Mouse (Mus musculus): Measurements from ENCODE around the gene Cd6. TPM values are rescaled to one million over a fixed set of nuclear protein-coding genes. Genes with fewer than 3 reads are reported as not detected.
A peak's percentile ranks its signal among the peaks of the same experiment; 100 is the strongest.

Gene Cd6
- total and polyA plus RNA-seq, 3 experiments: 0.09 to 0.73 (median 0.17) TPM

DNA sequence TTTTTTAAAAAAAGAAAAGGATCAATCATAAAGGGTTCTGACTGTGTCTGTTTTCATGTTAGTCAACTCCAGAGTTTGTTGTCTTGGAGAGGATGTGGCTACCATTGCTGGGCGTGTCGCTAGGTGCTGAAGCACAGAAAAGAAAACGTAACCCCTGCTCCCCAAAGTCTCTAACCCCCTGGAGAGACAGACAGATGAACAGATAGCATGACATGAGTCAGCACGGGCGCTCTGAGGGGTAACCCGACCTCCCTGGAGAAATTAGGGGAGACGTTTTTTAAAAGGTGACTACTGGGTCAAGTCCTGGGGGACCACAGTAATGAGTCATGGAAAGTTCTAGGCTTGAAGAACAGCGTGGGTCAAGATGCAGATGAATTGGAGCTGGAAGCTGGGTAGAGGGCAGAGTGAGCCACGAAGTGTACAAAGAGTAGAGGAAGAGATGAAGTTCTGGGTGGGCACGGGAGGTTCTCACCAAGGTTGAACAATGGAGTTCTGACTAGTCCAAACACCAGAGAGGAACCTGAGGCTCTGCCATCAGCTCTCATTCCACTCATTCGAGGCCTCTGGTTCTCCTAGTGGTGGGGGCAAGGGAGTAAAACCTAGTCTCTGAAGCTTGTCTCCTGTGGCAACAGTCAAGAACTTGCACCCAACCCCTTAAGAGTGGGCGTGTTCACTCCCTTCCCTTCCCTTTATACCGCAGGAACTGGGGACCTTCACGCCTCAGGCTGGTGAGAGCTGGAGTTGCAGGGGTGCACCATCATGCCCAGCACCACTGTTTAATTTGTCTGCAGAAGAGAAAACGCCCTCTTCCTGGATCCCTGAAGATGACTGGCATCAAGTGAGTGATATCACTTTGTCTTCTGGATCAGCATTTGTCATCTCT is 9.4 kb upstream of the Cd6 start, which contains the start of gene Slc15a3:
Gene Slc15a3 (plus strand): TSS at position 718 of the 883 bp plus-strand sequence.
- no peaks in the 10 kb centered on the region for H3K27me3 ChIP-seq (replicated peaks)
- H3K9ac ChIP-seq (ENCODE audit: insufficient read depth, low read depth): peak within 1 kb of the TSS; percentile 53
- peak within 1 kb of the TSS; percentile 65 for H3K4me2 ChIP-seq (ENCODE audit: insufficient read depth, low read depth, poor library complexity, severe bottlenecking)
- H3K9me3 ChIP-seq (replicated peaks; ENCODE audit: low read length): no peaks in the 10 kb centered on the region
- H3K79me2 ChIP-seq (replicated peaks; ENCODE audit: control insufficient read depth, extremely low read depth, insufficient read depth, poor library complexity, severe bottlenecking): peaks cover 14% of the 10 kb centered on the region; the same call in 1 of the 2 replicates
- peaks cover 0 to 4% of the 10 kb centered on the region in 2 experiments for H3K36me3 ChIP-seq (replicated peaks in 1 of 2; ENCODE audit: control insufficient read depth in 1 of 2, insufficient read depth in 1 of 2, low read length in 1 of 2)
- DNase-seq (ENCODE audit: extremely low read depth): peak; percentile 93
- peak within 1 kb of the TSS; percentile 73 for H3K27ac ChIP-seq (ENCODE audit: insufficient read depth, low read depth)
- peak within 1 kb of the TSS; percentile 61 to 77 (median 75) for H3K4me3 ChIP-seq (replicated peaks in 1 of 3; ENCODE audit: low read depth in 2 of 3, low read length in 2 of 3, poor library complexity in 1 of 3)
- in situ Hi-C loops (cut with MboI; ENCODE audit: low pct_ligation_motif_present, low pct_unique_long_range_greater_than_20kb, low sequenced_read_pairs): no loop called here
- H3K4me1 ChIP-seq (ENCODE audit: control insufficient read depth in 1 of 2, insufficient read depth in 2 of 2): peaks cover 5 to 27% of the 10 kb centered on the region in 2 experiments
- TF ChIP-seq SMC3 (IDR thresholded peaks at IDR 0.05; ENCODE audit: low read depth, low read length) (peak; percentile 16; the same call in 1 of the 2 replicates), ZMIZ1 (IDR thresholded peaks at IDR 0.05; ENCODE audit: low read depth, low read length) (no peak), POLR2AphosphoS2 (IDR thresholded peaks at IDR 0.05; ENCODE audit: low read depth, low read length) (no peak), ZNF384 (IDR thresholded peaks at IDR 0.05; ENCODE audit: low read depth, low read length) (peak; percentile 70), MEF2A (IDR thresholded peaks at IDR 0.05; ENCODE audit: borderline replicate concordance, low read depth, low read length) (peak; percentile 61), RAD21 (IDR thresholded peaks at IDR 0.05; ENCODE audit: low read depth, low read length) (no peak; the same call in 1 of the 2 replicates), NELFE (IDR thresholded peaks at IDR 0.05; ENCODE audit: low read depth, low read length) (peak; percentile 61; the same call in 1 of the 2 replicates), USF2 (conservative IDR thresholded peaks at IDR 0.05; ENCODE audit: low read depth, low read length) (no peak), MAFK (IDR thresholded peaks at IDR 0.05; ENCODE audit: insufficient replicate concordance, low read length) (peak; percentile 84), TBP (conservative IDR thresholded peaks at IDR 0.05; ENCODE audit: low read depth, low read length) (peak; percentile 79), EP300 (IDR thresholded peaks at IDR 0.05; ENCODE audit: low read length) (peak; percentile 91), IRF4 (IDR thresholded peaks at IDR 0.05; ENCODE audit: low read depth, low read length) (peak; percentile 84), JUN (IDR thresholded peaks at IDR 0.05; ENCODE audit: insufficient read depth, low read depth, low read length) (peak; percentile 92), SIN3A (IDR thresholded peaks at IDR 0.05; ENCODE audit: low read length) (peak; percentile 61), CTCF (conservative IDR thresholded peaks at IDR 0.05 in 1 of 2, IDR thresholded peaks at IDR 0.05 in 1 of 2; ENCODE audit: low read depth in 2 of 2, low read length in 2 of 2) (peak in 1 of 2 experiments; percentile 32; a peak in 2 of 4 replicates), MAZ (IDR thresholded peaks at IDR 0.05; ENCODE audit: low read depth, low read length) (peak; percentile 83), TCF12 (IDR thresholded peaks at IDR 0.05; ENCODE audit: low read depth, low read length) (peak; percentile 76), ZKSCAN1 (IDR thresholded peaks at IDR 0.05; ENCODE audit: borderline replicate concordance, low read depth, low read length) (no peak), JUND (conservative IDR thresholded peaks at IDR 0.05; ENCODE audit: low read depth, low read length) (peak; percentile 75), KAT2A (IDR thresholded peaks at IDR 0.05; ENCODE audit: insufficient replicate concordance, low read length) (0 out of 2 replicates have a peak, but pooled peaks have one; percentile 70), PAX5 (IDR thresholded peaks at IDR 0.05; ENCODE audit: low read length) (no peak), CHD2 (IDR thresholded peaks at IDR 0.05; ENCODE audit: low read length) (peak; percentile 61; the same call in 1 of the 2 replicates), POLR2A (IDR thresholded peaks at IDR 0.05; ENCODE audit: low read depth, low read length) (peak; percentile 40; the same call in 1 of the 2 replicates), HCFC1 (IDR thresholded peaks at IDR 0.05; ENCODE audit: low read depth, low read length) (no peak), ETS1 (conservative IDR thresholded peaks at IDR 0.05; ENCODE audit: low read depth, low read length) (peak; percentile 97), BHLHE40 (IDR thresholded peaks at IDR 0.05; ENCODE audit: low read depth, low read length) (peak; percentile 88)
- dilution Hi-C loops (cut with MboI; ENCODE audit: extremely low pct_ligation_motif_present, extremely low pct_unique_long_range_greater_than_20kb, low sequenced_read_pairs): no loop called here

Data from CH12.LX (cell line).